Mouse (Mus musculus): ENCODE results near the gene Nfic. TPM values are rescaled to one million over a fixed set of nuclear protein-coding genes. Genes with fewer than 3 reads are reported as not detected.

Gene Nfic
- polyA plus RNA-seq, 1 experiment from 2014 or later, result 15.4 TPM

DNA sequence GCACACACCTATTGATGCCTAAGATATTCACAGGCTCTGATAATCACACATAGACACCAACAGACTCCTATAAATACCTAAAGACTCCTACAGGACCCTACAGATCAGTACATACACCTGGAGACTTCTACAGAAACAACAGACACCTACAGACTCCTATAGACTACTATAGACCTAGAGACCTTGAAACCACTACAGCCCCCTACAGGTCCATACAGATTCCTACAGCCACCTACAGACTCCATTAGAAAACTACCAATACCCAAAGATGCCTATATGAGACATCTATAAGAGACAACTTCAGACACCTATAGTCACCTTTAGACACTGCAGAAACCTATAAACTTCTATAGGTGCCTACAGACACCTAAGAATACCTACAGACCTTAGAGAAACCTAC is 14.4 kb downstream of the Nfic start:
- H3K4me1 ChIP-seq (ENCODE audit: control insufficient read depth, insufficient read depth, low read length), result no peaks in the 10 kb centered on the region
- no peak for ATAC-seq
- H3K9ac ChIP-seq (ENCODE audit: low read depth, low read length), result no peak overlapping the region
- peaks cover 5% of the 10 kb centered on the region for H3K27me3 ChIP-seq (ENCODE audit: control insufficient read depth, insufficient read depth, low read depth, low read length)
- no peak overlapping the region for H3K27ac ChIP-seq (ENCODE audit: low read length)
- no peaks in the 10 kb centered on the region for H3K36me3 ChIP-seq (ENCODE audit: control insufficient read depth, insufficient read depth, low read length)
- no peaks in the 10 kb centered on the region for H3K9me3 ChIP-seq (replicated peaks; ENCODE audit: control insufficient read depth, low read length, poor library complexity, severe bottlenecking)
- no peak overlapping the region for H3K4me2 ChIP-seq (ENCODE audit: low read length)
- no peak overlapping the region for H3K4me3 ChIP-seq (ENCODE audit: low read depth, low read length)

DNA sequence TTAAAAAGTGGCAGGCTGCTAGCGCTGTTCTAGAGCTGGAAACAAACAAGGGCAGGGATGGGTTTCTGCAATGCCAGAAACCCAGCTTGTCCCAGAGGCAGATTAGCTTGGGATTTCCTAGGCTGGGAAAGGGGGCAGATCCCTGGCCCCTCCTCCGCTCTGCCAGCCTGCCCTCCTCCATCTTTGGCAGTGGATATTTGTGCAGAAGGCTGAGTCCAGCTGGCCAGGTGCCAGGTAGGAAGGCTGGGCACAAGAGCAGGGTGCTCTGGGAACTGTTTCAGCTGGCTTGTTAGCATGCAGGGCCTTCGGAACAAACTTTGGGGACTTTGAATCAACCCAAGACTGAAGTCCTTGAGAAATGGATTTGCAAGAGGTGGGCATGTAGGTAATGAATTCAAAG is 20.0 kb downstream of the Nfic start:
- H3K4me2 ChIP-seq (ENCODE audit: low read length), result no peak overlapping the region

DNA sequence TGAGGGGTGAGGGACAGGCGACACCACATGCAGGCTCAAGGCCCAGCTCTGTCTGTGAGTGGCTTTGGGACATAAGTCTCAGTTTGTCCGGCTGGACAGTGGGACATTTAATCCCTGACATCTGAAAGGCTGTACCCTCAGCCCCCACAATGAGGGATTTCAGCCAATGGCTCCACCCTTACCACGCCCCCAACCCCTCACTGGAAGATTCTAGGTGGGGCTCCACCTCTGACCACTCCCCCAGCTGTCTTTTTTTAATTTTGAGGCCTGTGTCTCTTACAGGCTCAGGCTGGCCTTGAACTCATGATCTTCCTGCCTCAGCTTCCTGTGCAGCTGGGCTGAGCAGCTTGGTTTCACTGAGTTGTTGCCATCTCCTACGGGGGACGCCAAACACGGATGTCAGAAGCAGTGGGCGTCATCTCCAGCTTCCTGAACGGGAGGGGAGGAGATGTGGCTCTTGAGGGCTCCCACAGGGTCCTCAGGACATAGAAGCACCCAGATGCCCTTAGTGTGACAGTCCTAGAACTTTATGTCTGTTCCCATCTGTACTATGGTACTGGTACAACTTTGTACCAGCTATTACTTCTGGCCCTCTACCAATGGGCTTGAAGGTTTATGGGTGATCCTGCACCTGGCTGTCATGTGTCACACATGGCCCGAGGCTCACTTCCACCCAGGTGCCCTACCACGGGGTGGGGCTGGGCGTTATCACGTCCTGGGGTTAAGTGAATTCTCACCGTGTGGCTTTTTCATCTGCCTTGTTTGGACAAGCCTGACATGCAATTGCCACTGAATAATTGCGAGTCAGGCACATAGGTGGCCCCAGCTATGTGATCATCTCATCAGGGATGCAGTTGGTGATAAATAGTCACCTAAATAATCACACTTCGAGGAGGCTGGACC is 20.8 kb downstream of the Nfic start:
- H3K27me3 ChIP-seq (ENCODE audit: control insufficient read depth, insufficient read depth, low read depth, low read length), result no peaks in the 10 kb centered on the region; the same call in 1 of the 2 replicates
- no peak overlapping the region for H3K4me3 ChIP-seq (ENCODE audit: low read depth, low read length)
- H3K27ac ChIP-seq (ENCODE audit: low read length), result peak overlapping the region; percentile 66; the same call in 1 of the 2 replicates
- peaks cover 18% of the 10 kb centered on the region for H3K4me1 ChIP-seq (ENCODE audit: control insufficient read depth, insufficient read depth, low read length)
- no peak overlapping the region for H3K4me2 ChIP-seq (ENCODE audit: low read length)
- 0 out of 2 replicates have a peak overlapping the region, but pooled peaks have one; percentile 6 for H3K9ac ChIP-seq (ENCODE audit: low read depth, low read length)
- no peaks in the 10 kb centered on the region for H3K9me3 ChIP-seq (replicated peaks; ENCODE audit: control insufficient read depth, low read length, poor library complexity, severe bottlenecking)
- H3K36me3 ChIP-seq (ENCODE audit: control insufficient read depth, insufficient read depth, low read length), result no peaks in the 10 kb centered on the region
- ATAC-seq, result no peak
- 66% methylated on average over 15 of the region's 15 CpGs for WGBS

More for the DNA sequence above, 20.0 kb downstream of the Nfic start:
- H3K9ac ChIP-seq (ENCODE audit: low read depth, low read length), result no peak overlapping the region
- no peaks in the 10 kb centered on the region for H3K9me3 ChIP-seq (replicated peaks; ENCODE audit: control insufficient read depth, low read length, poor library complexity, severe bottlenecking)
- no peak for ATAC-seq
- 61% methylated on average over 3 of the region's 3 CpGs for WGBS
- no peaks in the 10 kb centered on the region for H3K36me3 ChIP-seq (ENCODE audit: control insufficient read depth, insufficient read depth, low read length)
- no peak overlapping the region for H3K4me3 ChIP-seq (ENCODE audit: low read depth, low read length)
- H3K27me3 ChIP-seq (ENCODE audit: control insufficient read depth, insufficient read depth, low read depth, low read length), result no peaks in the 10 kb centered on the region; the same call in 1 of the 2 replicates
- peaks cover 15% of the 10 kb centered on the region for H3K4me1 ChIP-seq (ENCODE audit: control insufficient read depth, insufficient read depth, low read length)
- peak overlapping the region; percentile 66 for H3K27ac ChIP-seq (ENCODE audit: low read length)

DNA sequence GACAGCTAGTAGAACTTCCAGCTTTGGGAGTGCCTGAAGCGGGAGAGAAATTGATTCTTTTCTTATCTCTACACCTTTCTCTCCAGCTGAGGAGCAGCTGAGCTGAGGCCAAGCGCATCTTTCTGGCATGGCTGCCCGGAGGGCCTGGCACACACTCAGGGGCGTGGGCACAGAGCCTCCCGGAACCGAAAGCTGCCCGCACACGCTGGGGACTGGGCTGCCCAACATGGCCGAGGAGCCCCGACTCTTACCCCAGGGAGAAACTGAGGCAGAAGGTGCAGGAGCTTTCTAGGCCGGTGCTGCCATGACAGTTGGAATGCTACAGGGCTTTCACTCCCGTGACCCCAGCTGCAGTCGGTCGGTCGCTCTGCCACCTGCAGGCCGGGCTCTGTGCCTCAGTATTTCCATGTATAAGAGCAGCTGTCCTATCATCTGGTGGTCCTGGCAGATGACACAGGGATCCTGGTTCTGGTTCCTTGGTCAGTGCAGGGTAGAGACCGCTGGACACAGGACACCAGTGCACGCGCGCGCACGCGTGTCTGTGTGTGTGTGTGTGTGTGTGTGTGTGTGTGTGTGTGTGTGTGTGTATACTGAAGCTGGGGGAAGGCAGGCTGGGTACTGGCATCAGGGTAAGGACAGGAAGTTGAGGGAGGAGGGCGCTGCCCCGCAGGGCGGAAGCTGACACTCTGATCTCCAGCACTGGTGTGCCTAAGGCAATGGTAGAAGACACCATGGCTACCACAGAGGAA is 21.7 kb downstream of the Nfic start:
- no peaks in the 10 kb centered on the region for H3K9me3 ChIP-seq (replicated peaks; ENCODE audit: control insufficient read depth, low read length, poor library complexity, severe bottlenecking)
- 72% methylated on average over 26 of the region's 26 CpGs for WGBS
- H3K4me3 ChIP-seq (ENCODE audit: low read depth, low read length), result no peak overlapping the region
- no peaks in the 10 kb centered on the region; the same call in 1 of the 2 replicates for H3K27me3 ChIP-seq (ENCODE audit: control insufficient read depth, insufficient read depth, low read depth, low read length)
- ATAC-seq, result no peak
- no peak overlapping the region for H3K27ac ChIP-seq (ENCODE audit: low read length)
- no peak overlapping the region; the same call in 1 of the 2 replicates for H3K4me2 ChIP-seq (ENCODE audit: low read length)
- H3K9ac ChIP-seq (ENCODE audit: low read depth, low read length), result peak overlapping the region; percentile 54; the same call in 1 of the 2 replicates
- H3K4me1 ChIP-seq (ENCODE audit: control insufficient read depth, insufficient read depth, low read length), result peaks cover 22% of the 10 kb centered on the region
- no peaks in the 10 kb centered on the region for H3K36me3 ChIP-seq (ENCODE audit: control insufficient read depth, insufficient read depth, low read length)

DNA sequence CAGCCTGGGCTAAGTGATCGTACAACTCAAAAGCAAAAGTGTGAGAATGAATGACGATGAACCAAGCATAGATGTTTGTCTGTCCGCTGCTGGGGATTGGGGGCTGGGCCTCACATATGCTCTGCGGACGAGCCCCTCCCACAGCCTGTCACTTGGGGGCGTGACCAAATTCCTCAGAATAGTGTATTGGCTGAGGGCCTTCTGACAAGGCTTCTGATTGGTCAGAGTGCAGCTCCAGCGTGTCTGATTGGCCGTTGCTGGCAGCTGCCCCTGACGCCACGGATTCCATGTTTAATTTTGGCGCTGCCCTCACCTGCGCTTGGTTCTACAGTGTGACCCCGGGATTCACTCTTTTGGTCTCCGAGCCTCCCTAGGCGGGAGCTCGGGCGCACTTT is 22.6 kb downstream of the Nfic start:
- Histone ChIP-seq H3K27ac (ENCODE audit: low read length) (peak overlapping the region; percentile 50; the same call in 1 of the 2 replicates), H3K4me1 (ENCODE audit: control insufficient read depth, insufficient read depth, low read length) (peaks cover 22% of the 10 kb centered on the region), H3K4me3 (ENCODE audit: low read depth, low read length) (peak overlapping the region; percentile 30), H3K36me3 (ENCODE audit: control insufficient read depth, insufficient read depth, low read length) (no peaks in the 10 kb centered on the region), H3K27me3 (ENCODE audit: control insufficient read depth, insufficient read depth, low read depth, low read length) (peaks cover 3% of the 10 kb centered on the region), H3K9ac (ENCODE audit: low read depth, low read length) (peak overlapping the region; percentile 54), H3K9me3 (replicated peaks; ENCODE audit: control insufficient read depth, low read length, poor library complexity, severe bottlenecking) (no peaks in the 10 kb centered on the region), H3K4me2 (ENCODE audit: low read length) (peak overlapping the region; percentile 61)
- ATAC-seq, result peak; percentile 89
- 5% methylated on average over 17 of the region's 17 CpGs for WGBS

DNA sequence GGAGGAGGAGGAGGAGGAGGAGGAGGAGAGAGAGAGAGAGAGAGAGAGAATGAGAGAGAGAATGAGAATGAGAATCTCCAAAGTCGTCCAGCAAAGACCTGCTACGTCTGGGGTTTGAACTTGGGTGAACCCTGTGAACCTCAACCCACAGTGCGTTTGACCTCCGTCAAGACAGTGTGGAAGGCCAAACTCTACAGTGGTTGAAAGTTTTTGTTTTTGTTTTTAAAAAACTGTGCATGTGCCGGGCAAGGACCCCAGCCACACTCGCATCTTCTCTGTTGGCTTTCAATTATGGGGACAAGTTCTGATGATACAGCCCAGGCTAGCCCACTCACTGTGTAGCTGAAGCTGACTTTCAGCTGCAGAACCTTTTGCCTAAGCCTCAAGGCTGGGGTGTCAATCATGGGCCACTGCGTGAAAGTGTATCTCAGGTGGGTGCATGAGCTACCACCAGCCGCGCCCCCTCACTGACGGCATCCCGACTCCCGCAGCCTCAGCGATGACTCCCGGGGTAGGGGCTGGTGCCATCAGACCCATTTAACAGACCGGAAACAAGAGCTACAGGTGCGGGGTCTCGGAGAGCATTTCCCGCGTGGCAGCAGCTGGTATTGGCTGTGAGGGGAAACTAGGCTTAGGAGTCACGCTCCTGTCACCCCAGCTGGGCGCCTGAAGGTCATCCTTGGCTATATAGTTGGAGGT is 23.1 kb downstream of the Nfic start:
- peak overlapping the region; percentile 61 for H3K4me2 ChIP-seq (ENCODE audit: low read length)
- peaks cover 7% of the 10 kb centered on the region for H3K27me3 ChIP-seq (ENCODE audit: control insufficient read depth, insufficient read depth, low read depth, low read length)
- ATAC-seq, result peak; percentile 6
- H3K36me3 ChIP-seq (ENCODE audit: control insufficient read depth, insufficient read depth, low read length), result no peaks in the 10 kb centered on the region
- H3K4me1 ChIP-seq (ENCODE audit: control insufficient read depth, insufficient read depth, low read length), result peaks cover 23% of the 10 kb centered on the region
- H3K4me3 ChIP-seq (ENCODE audit: low read depth, low read length), result peak overlapping the region; percentile 23
- H3K27ac ChIP-seq (ENCODE audit: low read length), result peak overlapping the region; percentile 50; the same call in 1 of the 2 replicates
- H3K9ac ChIP-seq (ENCODE audit: low read depth, low read length), result peak overlapping the region; percentile 51
- no peaks in the 10 kb centered on the region for H3K9me3 ChIP-seq (replicated peaks; ENCODE audit: control insufficient read depth, low read length, poor library complexity, severe bottlenecking)
- 65% methylated on average over 21 of the region's 21 CpGs for WGBS

DNA sequence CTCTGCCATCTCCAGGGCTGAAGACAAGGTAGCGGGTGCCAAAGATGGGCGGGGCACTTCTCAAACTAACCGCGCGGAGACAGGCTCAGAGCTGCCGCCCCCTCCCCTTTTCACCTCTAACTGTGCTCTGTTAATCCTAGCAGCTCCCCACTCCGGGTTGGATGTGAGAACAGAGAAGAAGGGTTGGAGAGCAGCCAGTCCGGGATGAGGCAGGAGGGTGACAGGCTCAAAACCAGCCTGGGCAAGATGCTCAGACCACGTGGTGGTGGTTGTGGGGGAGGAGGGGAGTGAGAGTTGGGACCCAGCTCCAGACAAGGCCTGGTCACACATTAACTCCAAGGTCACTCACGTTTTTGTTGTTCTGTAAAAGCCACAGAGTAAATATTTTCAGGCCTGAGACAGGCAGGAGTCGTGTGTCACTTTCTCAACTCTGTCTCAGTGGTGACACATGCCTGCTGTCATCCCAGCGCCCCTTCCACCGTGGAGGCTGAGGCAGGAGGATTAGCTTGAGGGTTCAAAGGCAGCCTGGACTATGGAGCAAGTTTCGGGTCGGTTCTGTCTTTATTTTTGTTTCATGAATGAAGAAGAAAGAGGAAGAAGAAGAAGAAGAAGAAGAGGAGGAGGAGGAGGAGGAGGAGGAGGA is 23.8 kb downstream of the Nfic start:
- Histone ChIP-seq H3K4me2 (ENCODE audit: low read length) (peak overlapping the region; percentile 89), H3K27ac (ENCODE audit: low read length) (peak overlapping the region; percentile 94), H3K4me3 (ENCODE audit: low read depth, low read length) (peak overlapping the region; percentile 75), H3K9me3 (replicated peaks; ENCODE audit: control insufficient read depth, low read length, poor library complexity, severe bottlenecking) (no peaks in the 10 kb centered on the region), H3K9ac (ENCODE audit: low read depth, low read length) (peak overlapping the region; percentile 91), H3K27me3 (ENCODE audit: control insufficient read depth, insufficient read depth, low read depth, low read length) (peaks cover 8% of the 10 kb centered on the region), H3K36me3 (ENCODE audit: control insufficient read depth, insufficient read depth, low read length) (no peaks in the 10 kb centered on the region), H3K4me1 (ENCODE audit: control insufficient read depth, insufficient read depth, low read length) (peaks cover 30% of the 10 kb centered on the region)
- peak; percentile 0; the same call in 1 of the 2 replicates for ATAC-seq
- 11% methylated on average over 15 of the region's 15 CpGs for WGBS

DNA sequence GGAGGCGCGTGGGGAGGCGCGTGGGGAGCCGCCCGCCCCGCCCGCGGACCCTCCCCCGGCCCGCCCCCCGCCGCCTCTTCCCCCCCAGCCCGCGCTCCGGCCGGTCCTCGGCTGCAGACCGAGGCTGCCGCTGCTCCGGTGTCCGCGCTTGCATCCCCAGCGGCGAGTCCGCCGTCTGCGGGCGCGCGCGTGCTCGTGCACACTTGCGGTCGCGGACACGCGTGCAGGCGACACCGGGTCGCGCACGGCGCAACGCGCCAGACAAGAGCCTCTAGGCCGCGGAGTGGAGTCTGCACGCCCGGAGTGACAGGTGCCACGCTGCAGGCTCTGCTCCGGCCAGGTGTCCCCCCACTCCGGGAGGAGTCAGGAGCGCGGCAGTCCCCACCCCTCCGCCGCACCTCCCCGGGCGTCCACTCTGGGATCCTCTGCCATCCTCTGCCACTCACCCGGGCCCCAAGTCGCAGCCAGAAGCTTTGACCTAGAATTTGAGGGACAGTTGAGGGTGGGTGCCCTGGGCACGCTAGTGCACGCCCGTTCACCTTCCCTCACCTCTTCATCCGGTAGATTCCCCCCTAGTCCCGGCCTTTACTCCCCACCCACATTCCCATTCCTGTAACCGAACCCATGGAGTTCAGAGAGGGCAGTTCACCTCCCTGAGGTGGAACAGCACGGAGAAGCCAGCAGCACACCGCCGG is 24.5 kb downstream of the Nfic start:
- Histone ChIP-seq H3K4me3 (ENCODE audit: low read depth, low read length) (peak overlapping the region; percentile 75), H3K27me3 (ENCODE audit: control insufficient read depth, insufficient read depth, low read depth, low read length) (peaks cover 8% of the 10 kb centered on the region), H3K9me3 (replicated peaks; ENCODE audit: control insufficient read depth, low read length, poor library complexity, severe bottlenecking) (no peaks in the 10 kb centered on the region), H3K27ac (ENCODE audit: low read length) (peak overlapping the region; percentile 94), H3K4me1 (ENCODE audit: control insufficient read depth, insufficient read depth, low read length) (peaks cover 36% of the 10 kb centered on the region), H3K4me2 (ENCODE audit: low read length) (peak overlapping the region; percentile 89), H3K36me3 (ENCODE audit: control insufficient read depth, insufficient read depth, low read length) (no peaks in the 10 kb centered on the region), H3K9ac (ENCODE audit: low read depth, low read length) (peak overlapping the region; percentile 91)
- ATAC-seq, result 0 out of 2 replicates have a peak, but pooled peaks have one; percentile 8
- 2% methylated on average over 43 of the region's 70 CpGs for WGBS

Measured in midbrain, embryonic 16.5 days (tissue).